Mouse (Mus musculus) adrenal gland, adult (tissue): Measurements from ENCODE around the gene Rcsd1.
A peak's percentile ranks its signal among the peaks of the same experiment; 100 is the strongest.

Experiments
- DNase-seq, 2 experiments: peaks; one replicate each; pipeline ENCODE4 v3.0.0; 2022 to 2023; ENCODE audit warnings: low spot score in 1 of 2; ENCODE audit not compliant: inconsistent age in 2 of 2

The Rcsd1 gene

GRCm38 (mm10) chr1:165709629-165710256 lies at the start of gene Rcsd1:
TSS of gene Rcsd1 (minus strand) at chr1:165709757.
- no peak for DNase-seq

- DNase-seq = no peak
These were observed 45.6 kb upstream of the Rcsd1 start for GRCm38 (mm10) chr1:165755194-165755593.

GRCm38 (mm10) chr1:165754205-165754604 lies 44.6 kb upstream of the Rcsd1 start:
- DNase-seq = peak in 1 of 2 experiments; percentile 20

- DNase-seq = no peak
These were observed 42.3 kb upstream of the Rcsd1 start for GRCm38 (mm10) chr1:165751838-165752237.

- no peak for DNase-seq
These were observed 41.6 kb upstream of the Rcsd1 start for GRCm38 (mm10) chr1:165751142-165751541.

- peak in 1 of 2 experiments; percentile 16 for DNase-seq
These were observed 38.5 kb upstream of the Rcsd1 start for GRCm38 (mm10) chr1:165748053-165748452.

GRCm38 (mm10) chr1:165741989-165742388 lies 32.4 kb upstream of the Rcsd1 start:
- no peak for DNase-seq

GRCm38 (mm10) chr1:165738985-165739384 lies 29.4 kb upstream of the Rcsd1 start:
- DNase-seq = peak in 1 of 2 experiments; percentile 15

GRCm38 (mm10) chr1:165737867-165738266 lies 28.3 kb upstream of the Rcsd1 start:
- no peak for DNase-seq

GRCm38 (mm10) chr1:165737451-165737850 lies 27.9 kb upstream of the Rcsd1 start:
- DNase-seq = no peak

GRCm38 (mm10) chr1:165735826-165736818 lies 26.6 kb upstream of the Rcsd1 start:
- peak; percentile 84 to 95 for DNase-seq

- no peak for DNase-seq
These were observed 25.3 kb upstream of the Rcsd1 start for GRCm38 (mm10) chr1:165734840-165735239.

GRCm38 (mm10) chr1:165731553-165731952 lies 22.0 kb upstream of the Rcsd1 start:
- DNase-seq = no peak

- DNase-seq = no peak
These were observed 20.6 kb upstream of the Rcsd1 start for GRCm38 (mm10) chr1:165730129-165730528.

GRCm38 (mm10) chr1:165728057-165728639 lies 18.6 kb upstream of the Rcsd1 start:
- DNase-seq = peak in 1 of 2 experiments; percentile 15

- DNase-seq = peak in 1 of 2 experiments; percentile 13
These were observed 17.4 kb upstream of the Rcsd1 start for GRCm38 (mm10) chr1:165726986-165727385.

- peak in 1 of 2 experiments; percentile 14 for DNase-seq
These were observed 15.6 kb upstream of the Rcsd1 start for GRCm38 (mm10) chr1:165725039-165725644.

GRCm38 (mm10) chr1:165724219-165725033 lies 14.9 kb upstream of the Rcsd1 start:
- peak in 1 of 2 experiments; percentile 26 for DNase-seq

GRCm38 (mm10) chr1:165722531-165723123 lies 13.1 kb upstream of the Rcsd1 start:
- DNase-seq = peak in 1 of 2 experiments; percentile 12
